Mouse (Mus musculus): ENCODE measurements around the gene Ubr7. TPM values are rescaled to one million over a fixed set of nuclear protein-coding genes. Genes with fewer than 3 reads are reported as not detected.

Gene Ubr7
- total and polyA plus RNA-seq, 3 experiments: 46.3 to 80.4 (median 48.8) TPM

DNA sequence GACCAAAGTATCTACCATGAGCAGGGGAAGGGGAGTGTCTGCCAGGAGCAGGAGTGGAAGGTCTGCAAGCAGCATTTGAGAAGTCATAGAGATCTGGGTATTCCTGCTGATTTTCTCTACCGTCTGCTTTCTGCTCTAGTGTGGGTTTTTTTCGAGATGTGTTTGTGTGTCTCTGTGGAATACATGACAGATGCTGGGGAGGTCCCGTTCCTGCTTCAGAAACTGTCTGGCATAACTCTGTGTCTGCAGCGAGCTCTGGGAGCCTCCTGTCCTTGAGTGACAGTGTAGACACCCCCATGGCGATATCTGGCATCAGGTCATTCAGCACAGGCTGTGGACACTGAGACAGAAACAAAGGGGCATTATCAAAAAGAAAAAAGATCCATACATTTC is 27.8 kb downstream of the Ubr7 start:
- in situ Hi-C loops (cut with MboI; ENCODE audit: low pct_ligation_motif_present, low pct_unique_long_range_greater_than_20kb, low sequenced_read_pairs): no loop called here
- TF ChIP-seq NELFE (IDR thresholded peaks at IDR 0.05; ENCODE audit: low read depth, low read length): no peak
- no peak for TF ChIP-seq CHD1 (IDR thresholded peaks at IDR 0.05; ENCODE audit: low read depth, low read length)
- TF ChIP-seq CHD2 (IDR thresholded peaks at IDR 0.05; ENCODE audit: low read length): no peak
- no peak for TF ChIP-seq IRF4 (IDR thresholded peaks at IDR 0.05; ENCODE audit: low read depth, low read length)
- TF ChIP-seq EP300 (IDR thresholded peaks at IDR 0.05; ENCODE audit: low read length): no peak
- no peak for TF ChIP-seq SIN3A (IDR thresholded peaks at IDR 0.05; ENCODE audit: low read length)
- TF ChIP-seq E2F4 (IDR thresholded peaks at IDR 0.05; ENCODE audit: insufficient replicate concordance, low read depth, low read length): no peak
- TF ChIP-seq CTCF (conservative IDR thresholded peaks at IDR 0.05 in 1 of 2, IDR thresholded peaks at IDR 0.05 in 1 of 2; ENCODE audit: low read depth in 2 of 2, low read length in 2 of 2): no peak
- TF ChIP-seq MAFK (IDR thresholded peaks at IDR 0.05; ENCODE audit: insufficient replicate concordance, low read length): no peak
- no peak for TF ChIP-seq ZMIZ1 (IDR thresholded peaks at IDR 0.05; ENCODE audit: low read depth, low read length)
- no peak for TF ChIP-seq PAX5 (IDR thresholded peaks at IDR 0.05; ENCODE audit: low read length)
- no peak for TF ChIP-seq ETS1 (conservative IDR thresholded peaks at IDR 0.05; ENCODE audit: low read depth, low read length)
- no peak for TF ChIP-seq JUN (IDR thresholded peaks at IDR 0.05; ENCODE audit: insufficient read depth, low read depth, low read length)
- TF ChIP-seq MAZ (IDR thresholded peaks at IDR 0.05; ENCODE audit: low read depth, low read length): no peak
- TF ChIP-seq ZKSCAN1 (IDR thresholded peaks at IDR 0.05; ENCODE audit: borderline replicate concordance, low read depth, low read length): no peak
- Histone ChIP-seq H3K9me3 (replicated peaks; ENCODE audit: low read length) (no peaks in the 10 kb centered on the region), H3K27ac (ENCODE audit: insufficient read depth, low read depth) (no peak overlapping the region), H3K4me1 (ENCODE audit: control insufficient read depth in 1 of 2, insufficient read depth in 2 of 2) (peaks cover 0 to 16% of the 10 kb centered on the region in 2 experiments; a peak in 2 of 4 replicates), H3K4me2 (ENCODE audit: insufficient read depth, low read depth, poor library complexity, severe bottlenecking) (no peak overlapping the region), H3K4me3 (replicated peaks in 1 of 3; ENCODE audit: low read depth in 2 of 3, low read length in 2 of 3, poor library complexity in 1 of 3) (no peak overlapping the region), H3K36me3 (replicated peaks in 1 of 2; ENCODE audit: control insufficient read depth in 1 of 2, insufficient read depth in 1 of 2, low read length in 1 of 2) (peaks cover 27 to 62% of the 10 kb centered on the region in 2 experiments), H3K27me3 (replicated peaks) (no peaks in the 10 kb centered on the region), H3K9ac (ENCODE audit: insufficient read depth, low read depth) (no peak overlapping the region), H3K79me2 (replicated peaks; ENCODE audit: control insufficient read depth, extremely low read depth, insufficient read depth, poor library complexity, severe bottlenecking) (no peaks in the 10 kb centered on the region)
- dilution Hi-C loops (cut with MboI; ENCODE audit: extremely low pct_ligation_motif_present, extremely low pct_unique_long_range_greater_than_20kb, low sequenced_read_pairs): no loop called here
- DNase-seq (ENCODE audit: extremely low read depth): no peak

DNA sequence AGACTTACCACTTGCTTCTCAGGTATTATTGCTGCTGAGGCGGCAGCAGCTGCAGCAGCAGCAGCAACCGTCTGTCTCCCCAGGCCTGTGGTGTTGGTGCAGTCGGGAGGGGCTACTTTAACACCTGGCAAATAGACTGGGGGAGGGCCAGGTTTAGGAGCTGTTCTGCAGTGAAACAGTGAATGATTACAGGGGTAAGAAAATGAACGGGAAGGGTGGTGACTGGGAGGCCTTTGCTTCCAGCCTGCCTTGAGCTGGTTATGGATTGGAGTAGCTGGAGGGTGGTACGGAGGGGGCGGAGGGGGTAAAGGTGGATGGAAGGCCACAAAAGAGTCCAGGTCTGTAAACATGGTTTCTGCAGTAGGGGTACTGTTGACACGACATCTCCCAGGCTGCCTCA is 30.2 kb downstream of the Ubr7 start:
- Histone ChIP-seq H3K4me1 (ENCODE audit: control insufficient read depth in 1 of 2, insufficient read depth in 2 of 2) (peaks cover 0 to 16% of the 10 kb centered on the region in 2 experiments; a peak in 2 of 4 replicates), H3K4me2 (ENCODE audit: insufficient read depth, low read depth, poor library complexity, severe bottlenecking) (no peak overlapping the region), H3K27ac (ENCODE audit: insufficient read depth, low read depth) (no peak overlapping the region), H3K9me3 (replicated peaks; ENCODE audit: low read length) (no peaks in the 10 kb centered on the region), H3K9ac (ENCODE audit: insufficient read depth, low read depth) (no peak overlapping the region), H3K79me2 (replicated peaks; ENCODE audit: control insufficient read depth, extremely low read depth, insufficient read depth, poor library complexity, severe bottlenecking) (no peaks in the 10 kb centered on the region), H3K27me3 (replicated peaks) (no peaks in the 10 kb centered on the region), H3K36me3 (replicated peaks in 1 of 2; ENCODE audit: control insufficient read depth in 1 of 2, insufficient read depth in 1 of 2, low read length in 1 of 2) (peaks cover 29 to 75% of the 10 kb centered on the region in 2 experiments), H3K4me3 (replicated peaks in 1 of 3; ENCODE audit: low read depth in 2 of 3, low read length in 2 of 3, poor library complexity in 1 of 3) (no peak overlapping the region)
- in situ Hi-C loops (cut with MboI; ENCODE audit: low pct_ligation_motif_present, low pct_unique_long_range_greater_than_20kb, low sequenced_read_pairs) (no loop called here), dilution Hi-C loops (cut with MboI; ENCODE audit: extremely low pct_ligation_motif_present, extremely low pct_unique_long_range_greater_than_20kb, low sequenced_read_pairs) (no loop called here)
- no peak for DNase-seq (ENCODE audit: extremely low read depth)
- no peak for TF ChIP-seq MEF2A (IDR thresholded peaks at IDR 0.05; ENCODE audit: borderline replicate concordance, low read depth, low read length)
- no peak for TF ChIP-seq PAX5 (IDR thresholded peaks at IDR 0.05; ENCODE audit: low read length)
- no peak for TF ChIP-seq MAZ (IDR thresholded peaks at IDR 0.05; ENCODE audit: low read depth, low read length)
- no peak for TF ChIP-seq POLR2A (IDR thresholded peaks at IDR 0.05; ENCODE audit: low read depth, low read length)
- no peak for TF ChIP-seq ELF1 (IDR thresholded peaks at IDR 0.05; ENCODE audit: low read depth, low read length)
- no peak for TF ChIP-seq TCF12 (IDR thresholded peaks at IDR 0.05; ENCODE audit: low read depth, low read length)
- TF ChIP-seq UBTF (IDR thresholded peaks at IDR 0.05; ENCODE audit: low read depth, low read length): no peak
- TF ChIP-seq GABPA (IDR thresholded peaks at IDR 0.05; ENCODE audit: insufficient replicate concordance, low read depth, low read length): no peak
- no peak for TF ChIP-seq KAT2A (IDR thresholded peaks at IDR 0.05; ENCODE audit: insufficient replicate concordance, low read length)
- TF ChIP-seq CHD1 (IDR thresholded peaks at IDR 0.05; ENCODE audit: low read depth, low read length): no peak
- no peak for TF ChIP-seq HCFC1 (IDR thresholded peaks at IDR 0.05; ENCODE audit: low read depth, low read length)
- no peak for TF ChIP-seq SIN3A (IDR thresholded peaks at IDR 0.05; ENCODE audit: low read length)
- no peak for TF ChIP-seq EP300 (IDR thresholded peaks at IDR 0.05; ENCODE audit: low read length)
- no peak for TF ChIP-seq POLR2AphosphoS2 (IDR thresholded peaks at IDR 0.05; ENCODE audit: low read depth, low read length)
- TF ChIP-seq IRF4 (IDR thresholded peaks at IDR 0.05; ENCODE audit: low read depth, low read length): no peak
- no peak for TF ChIP-seq CHD2 (IDR thresholded peaks at IDR 0.05; ENCODE audit: low read length)
- no peak for TF ChIP-seq MAFK (IDR thresholded peaks at IDR 0.05; ENCODE audit: insufficient replicate concordance, low read length)
- no peak for TF ChIP-seq ZNF384 (IDR thresholded peaks at IDR 0.05; ENCODE audit: low read depth, low read length)
- no peak for TF ChIP-seq JUND (conservative IDR thresholded peaks at IDR 0.05; ENCODE audit: low read depth, low read length)

Data from CH12.LX (cell line).